Mouse (Mus musculus) bone marrow, adult 2 months (tissue): ENCODE results near the gene Ank2.
A peak's percentile ranks its signal among the peaks of the same experiment; 100 is the strongest.

Experiments used
- CTCF ChIP-seq: fragments of 200-500 bp; IDR thresholded peaks from 2 replicates; pipeline ENCODE4 v1.5.1; 2011; ENCODE audit warnings: low read length, control low read depth; ENCODE audit not compliant: control insufficient read depth, insufficient read depth
- POLR2A ChIP-seq: fragments of 200-500 bp; IDR thresholded peaks from 2 replicates; pipeline ENCODE4 v1.6.1; 2011; ENCODE audit warnings: low read depth, mild to moderate bottlenecking, control low read depth, low read length, borderline replicate concordance; ENCODE audit not compliant: control insufficient read depth

- TF ChIP-seq POLR2A (no peak), CTCF (peak; percentile 36; the same call in 1 of the 2 replicates)
Measured at GRCm38 (mm10) chr3:126931884-126932506, 567.2 kb downstream of the Ank2 start.
